Mouse (Mus musculus) cerebellum, adult 2 months (tissue): ENCODE data around the gene Kank1.

Source experiments
- CTCF ChIP-seq: fragments of 200-500 bp; IDR thresholded peaks from 2 replicates; pipeline ENCODE4 v1.5.1; 2011; ENCODE audit warnings: low read depth, mild to moderate bottlenecking, control low read depth, low read length, moderate library complexity, borderline replicate concordance; ENCODE audit not compliant: insufficient read depth
- POLR2A ChIP-seq: fragments of 200-500 bp; IDR thresholded peaks from 2 replicates; pipeline ENCODE4 v1.6.1; 2011; ENCODE audit warnings: low read length, control low read depth, borderline replicate concordance; ENCODE audit not compliant: insufficient read depth

- TF ChIP-seq POLR2A (no peak), CTCF (no peak)
These were observed 204.0 kb downstream of the Kank1 start for GRCm38 (mm10) chr19:25440736-25441135.
